Mouse (Mus musculus) testis, adult 2 months (tissue): ENCODE data around the gene Ubox5. TPM values are rescaled to one million over a fixed set of nuclear protein-coding genes. Genes with fewer than 3 reads are reported as not detected.

Experiments used
- H3K27ac ChIP-seq: fragments of 200-500 bp; 2 replicates; pipeline ENCODE4 v1.5.1; 2012; ENCODE audit warnings: low read depth, low read length; ENCODE audit not compliant: control insufficient read depth, insufficient read depth
- H3K27me3 ChIP-seq: fragments of 200-500 bp; 2 replicates; pipeline ENCODE4 v1.6.1; 2012; ENCODE audit warnings: mild to moderate bottlenecking, low read length, moderate library complexity; ENCODE audit not compliant: control insufficient read depth, insufficient read depth
- H3K36me3 ChIP-seq: fragments of 200-500 bp; 2 replicates; pipeline ENCODE4 v1.6.1; 2012; ENCODE audit warnings: mild to moderate bottlenecking, low read length; ENCODE audit not compliant: control insufficient read depth, insufficient read depth
- H3K4me1 ChIP-seq: fragments of 200-500 bp; 2 replicates; pipeline ENCODE4 v1.6.1; 2012; ENCODE audit warnings: low read length; ENCODE audit not compliant: control insufficient read depth, insufficient read depth
- H3K4me3 ChIP-seq: fragments of 200-500 bp; 2 replicates; pipeline ENCODE4 v1.5.1; 2012; ENCODE audit warnings: low read depth, mild to moderate bottlenecking, low read length, moderate library complexity, mixed read lengths; ENCODE audit not compliant: control insufficient read depth
- CTCF ChIP-seq: fragments of 200-500 bp; IDR thresholded peaks from 2 replicates; pipeline ENCODE4 v1.5.1; 2012; ENCODE audit warnings: low read depth, mild to moderate bottlenecking, inconsistent platforms, low read length, moderate library complexity; ENCODE audit not compliant: control insufficient read depth, insufficient read depth, insufficient replicate concordance
- POLR2A ChIP-seq: fragments of 200-500 bp; IDR thresholded peaks from 2 replicates; pipeline ENCODE4 v1.6.1; 2012; ENCODE audit warnings: low read depth, mild to moderate bottlenecking, inconsistent platforms, low read length, moderate library complexity; ENCODE audit not compliant: control insufficient read depth
- polyA plus RNA-seq: library from polyadenylated mRNA; depleted of rRNA; stranded (reverse); fragments of >200 nt; gene quantifications from 2 replicates; pipeline ENCODE4 v1.2.3, GENCODE M21; 2012

The Ubox5 gene
- polyA plus RNA-seq, 1 experiment: 7.7 TPM

GRCm38 (mm10) chr2:130634006-130634738 is 4.3 kb upstream of the Ubox5 start:
- TF ChIP-seq CTCF (no peak), POLR2A (no peak)
- H3K36me3 ChIP-seq: no peaks in the 10 kb centered on the region
- no peak overlapping the region for H3K4me3 ChIP-seq
- H3K4me1 ChIP-seq: peaks cover 12% of the 10 kb centered on the region
- H3K27ac ChIP-seq: no peak overlapping the region
- no peaks in the 10 kb centered on the region for H3K27me3 ChIP-seq

- H3K27ac ChIP-seq: no peak overlapping the region
- H3K36me3 ChIP-seq: no peaks in the 10 kb centered on the region
- H3K4me1 ChIP-seq: peaks cover 14% of the 10 kb centered on the region
- TF ChIP-seq POLR2A (no peak), CTCF (no peak)
- H3K27me3 ChIP-seq: no peaks in the 10 kb centered on the region
- H3K4me3 ChIP-seq: no peak overlapping the region
Observed at GRCm38 (mm10) chr2:130632887-130633675, 3.2 kb upstream of the Ubox5 start.

- TF ChIP-seq CTCF (no peak), POLR2A (no peak)
- Histone ChIP-seq H3K27me3 (no peaks in the 10 kb centered on the region), H3K27ac (no peak overlapping the region), H3K4me1 (peaks cover 11% of the 10 kb centered on the region), H3K4me3 (no peak overlapping the region), H3K36me3 (no peaks in the 10 kb centered on the region)
Observed at GRCm38 (mm10) chr2:130632416-130632815, 2.6 kb upstream of the Ubox5 start.

- Histone ChIP-seq H3K27me3 (no peaks in the 10 kb centered on the region), H3K4me3 (peak overlapping the region; percentile 98), H3K27ac (peak overlapping the region; percentile 77), H3K4me1 (peaks cover 6% of the 10 kb centered on the region), H3K36me3 (no peaks in the 10 kb centered on the region; the same call in 1 of the 2 replicates)
- TF ChIP-seq CTCF (no peak), POLR2A (0 out of 2 replicates have a peak, but pooled peaks have one; percentile 5)
Observed at GRCm38 (mm10) chr2:130629080-130629838, 579 bp downstream of the Ubox5 start.

- Histone ChIP-seq H3K27me3 (no peaks in the 10 kb centered on the region), H3K4me1 (peaks cover 3% of the 10 kb centered on the region; the same call in 1 of the 2 replicates), H3K4me3 (no peak overlapping the region), H3K27ac (no peak overlapping the region), H3K36me3 (no peaks in the 10 kb centered on the region; the same call in 1 of the 2 replicates)
- TF ChIP-seq POLR2A (no peak), CTCF (no peak)
Observed at GRCm38 (mm10) chr2:130628424-130628823, 1.4 kb downstream of the Ubox5 start.

- Histone ChIP-seq H3K27ac (no peak overlapping the region), H3K4me1 (no peaks in the 10 kb centered on the region), H3K4me3 (no peak overlapping the region), H3K27me3 (no peaks in the 10 kb centered on the region), H3K36me3 (peaks cover 5% of the 10 kb centered on the region)
- no peak for TF ChIP-seq CTCF
- TF ChIP-seq POLR2A: no peak
Observed at GRCm38 (mm10) chr2:130618972-130619371, 10.9 kb downstream of the Ubox5 start.
